Mouse (Mus musculus) embryonic facial prominence, embryonic 14.5 days (tissue): Measurements from ENCODE around the gene Wbp2. TPM values are rescaled to one million over a fixed set of nuclear protein-coding genes. Genes with fewer than 3 reads are reported as not detected.
"Not testable (repeated sequence)": the region's sequence is repeated elsewhere in the genome, so short reads cannot be mapped to it uniquely, and the experiment has no call there.

Source experiments
- ATAC-seq: fragments of 200-750 bp; cut with Nextera tagmentation; 2 replicates; pipeline ENCODE4 v1.8.0; 2017; ENCODE audit warnings: low read depth, moderate number of reproducible peaks, moderate TSS enrichment
- DNase-seq: peaks from one replicate; pipeline ENCODE4 v3.0.0-alpha.2; 2015; ENCODE audit warnings: low spot score
- H3K27ac ChIP-seq: fragments of 300-500 bp; sonication (generic); replicated peaks from 2 replicates; pipeline ENCODE4 v1.5.1; 2014; ENCODE audit warnings: low read depth, mild to moderate bottlenecking, low read length, moderate library complexity
- H3K27me3 ChIP-seq: fragments of 300-500 bp; sonication (generic); replicated peaks from 2 replicates; pipeline ENCODE4 v1.6.1; 2014; ENCODE audit warnings: low read length; ENCODE audit not compliant: control insufficient read depth, insufficient read depth
- H3K36me3 ChIP-seq: fragments of 300-500 bp; sonication (generic); 2 replicates; pipeline ENCODE4 v1.6.1; 2014; ENCODE audit warnings: low read length, mixed read lengths; ENCODE audit not compliant: control insufficient read depth, insufficient read depth
- H3K4me1 ChIP-seq: fragments of 300-500 bp; sonication (generic); 2 replicates; pipeline ENCODE4 v1.6.1; 2014; ENCODE audit warnings: antibody characterized with exemption, low read length; ENCODE audit not compliant: control insufficient read depth, insufficient read depth
- H3K4me2 ChIP-seq: fragments of 300-500 bp; sonication (generic); 2 replicates; pipeline ENCODE4 v1.6.1; 2014; ENCODE audit warnings: low read depth, mild to moderate bottlenecking, low read length, moderate library complexity, mixed read lengths
- H3K4me3 ChIP-seq: fragments of 300-500 bp; sonication (generic); 2 replicates; pipeline ENCODE4 v1.5.1; 2014; ENCODE audit warnings: low read depth, mild to moderate bottlenecking, low read length
- H3K9ac ChIP-seq: fragments of 300-500 bp; sonication (generic); 2 replicates; pipeline ENCODE4 v1.6.1; 2014; ENCODE audit warnings: low read depth, mild to moderate bottlenecking, low read length, moderate library complexity, mixed read lengths
- H3K9me3 ChIP-seq: fragments of 300-500 bp; sonication (generic); 2 replicates; pipeline ENCODE4 v1.6.1; 2016; ENCODE audit warnings: low read length; ENCODE audit not compliant: control insufficient read depth
- WGBS: fragments of 180-500 bp; shearing (Covaris S2); extraction: QIAGEN DNeasy Blood & Tissue Kit; methylation state at CpG from one replicate; pipeline ENCODE4 v1.1.7; 2014; 5-methylcytosine and 5-hydroxymethylcytosine counted together
- polyA plus RNA-seq: library from polyadenylated mRNA; unstranded; fragments of >200 nt; fragmentation: Nextera tagmentation; extraction: Ambion mirVana; gene quantifications from 2 replicates; pipeline ENCODE4 v1.2.1, GENCODE M21; 2014

Wbp2 gene
- polyA plus RNA-seq, 1 experiment from 2014 or later = 74.9 TPM

DNA sequence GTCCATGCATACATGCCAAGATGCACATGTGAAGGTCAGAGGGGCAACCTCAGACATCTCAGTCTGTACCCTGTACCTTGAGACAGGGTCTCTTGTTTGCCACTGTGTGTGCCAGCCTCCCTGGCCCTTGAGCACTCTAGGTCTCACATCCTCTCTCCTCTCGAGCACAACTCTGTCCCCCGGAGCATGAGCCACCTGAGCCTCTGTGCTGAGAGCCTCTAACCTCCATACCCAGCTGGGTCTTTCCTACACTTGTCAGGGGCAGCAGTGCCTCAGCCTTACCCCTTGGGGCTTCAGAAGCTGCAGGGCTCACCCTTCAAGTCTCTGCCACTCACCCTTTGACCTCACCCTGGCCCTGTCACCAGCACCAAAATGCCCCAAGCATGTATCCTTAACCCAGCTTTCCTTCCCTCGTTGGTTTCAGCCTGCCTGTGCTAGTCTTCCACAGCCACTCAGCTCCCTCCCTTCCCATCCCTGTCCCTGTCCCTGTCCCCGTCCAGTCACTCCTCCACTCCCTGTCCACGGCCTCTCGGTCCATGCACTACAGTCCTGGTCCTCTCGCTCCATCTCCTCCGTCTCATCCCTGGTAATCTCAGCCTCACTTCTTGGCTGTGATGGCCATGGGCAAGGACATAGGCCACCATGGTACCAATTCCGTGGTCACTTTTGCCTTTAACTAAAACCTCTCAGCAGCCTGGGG lies 42.4 kb upstream of the Wbp2 start:
- WGBS = 76% methylated on average over 9 of the region's 9 CpGs
- H3K27ac ChIP-seq = no peak overlapping the region
- no peak overlapping the region for H3K9ac ChIP-seq
- no peak overlapping the region for H3K4me3 ChIP-seq
- peaks cover 32% of the 10 kb centered on the region for H3K36me3 ChIP-seq
- H3K4me2 ChIP-seq = no peak overlapping the region
- DNase-seq (no peak), ATAC-seq (no peak)
- H3K4me1 ChIP-seq = peaks cover 13% of the 10 kb centered on the region
- no peaks in the 10 kb centered on the region for H3K9me3 ChIP-seq
- no peaks in the 10 kb centered on the region for H3K27me3 ChIP-seq

DNA sequence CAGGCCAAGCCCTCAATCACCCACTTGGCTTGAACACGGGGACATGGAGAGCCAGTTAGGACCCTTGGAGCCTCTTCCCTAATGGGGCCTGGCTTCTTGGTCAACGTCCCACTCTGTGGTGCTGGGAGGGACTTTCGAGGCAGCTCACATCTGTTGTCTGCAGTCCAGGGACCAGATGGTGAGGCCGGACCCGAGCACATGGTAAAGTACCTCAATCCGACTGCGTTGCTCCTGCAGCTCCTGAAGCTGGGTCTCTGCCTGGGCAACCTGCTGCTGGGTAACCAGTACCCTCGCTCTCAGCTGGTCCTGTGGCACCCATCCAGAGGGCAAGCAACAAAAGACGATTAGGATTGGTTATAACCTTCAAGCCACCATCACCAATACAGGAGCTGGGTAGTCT lies 41.2 kb upstream of the Wbp2 start:
- H3K4me3 ChIP-seq = no peak overlapping the region
- no peaks in the 10 kb centered on the region for H3K9me3 ChIP-seq
- no peak overlapping the region for H3K27ac ChIP-seq
- WGBS = 65% methylated on average over 9 of the region's 9 CpGs
- H3K4me2 ChIP-seq = peak overlapping the region; percentile 39; the same call in 1 of the 2 replicates
- no peaks in the 10 kb centered on the region for H3K27me3 ChIP-seq
- ATAC-seq (no peak), DNase-seq (no peak)
- H3K4me1 ChIP-seq = peaks cover 13% of the 10 kb centered on the region
- H3K36me3 ChIP-seq = peaks cover 21% of the 10 kb centered on the region
- H3K9ac ChIP-seq = 0 out of 2 replicates have a peak overlapping the region, but pooled peaks have one; percentile 46

DNA sequence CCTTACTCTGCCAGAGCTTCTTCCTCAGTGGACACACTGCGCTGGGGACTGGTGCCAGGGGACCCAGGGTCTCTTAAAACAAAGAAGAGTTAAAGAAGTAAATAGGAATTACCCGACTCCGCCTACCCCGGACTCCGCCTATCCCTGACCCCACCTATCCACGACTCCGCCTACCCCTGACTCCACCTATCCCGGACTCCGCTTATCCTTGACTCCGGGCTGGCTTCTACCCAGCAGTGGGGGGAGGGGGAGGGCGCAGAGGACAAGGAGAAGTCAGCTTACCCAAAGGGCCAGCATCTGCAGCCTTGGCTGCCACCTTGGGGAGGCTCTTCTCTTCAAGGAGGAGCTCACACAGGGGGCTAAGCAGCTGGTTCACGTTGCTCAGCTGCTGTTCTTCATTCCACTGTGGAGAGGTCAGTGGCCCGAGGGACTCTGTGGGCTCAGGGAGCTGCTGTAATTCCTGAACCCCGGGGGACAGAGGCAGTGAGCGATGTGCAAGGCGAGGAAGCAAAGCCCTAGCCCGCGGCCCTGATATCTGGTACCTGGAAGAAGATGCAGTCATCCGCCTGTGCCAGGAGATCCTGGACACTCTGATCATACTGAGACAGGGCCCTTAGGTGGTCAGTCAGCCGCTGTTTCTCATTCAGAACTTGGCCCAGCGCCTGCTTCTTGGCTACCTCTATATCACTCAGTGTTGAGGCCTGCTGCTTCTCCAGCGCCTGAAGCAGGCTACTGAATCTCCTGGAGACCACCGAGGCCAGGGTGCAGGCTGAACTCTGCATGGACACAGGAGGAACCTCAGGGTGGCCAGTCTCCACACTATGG lies 40.6 kb upstream of the Wbp2 start, which contains the start of gene Trim47:
Gene Trim47 (minus strand): TSS at position 55 of the 825 bp plus-strand sequence.
- peak; percentile 20; the same call in 1 of the 2 replicates for ATAC-seq
- peaks cover 15% of the 10 kb centered on the region for H3K36me3 ChIP-seq

DNA sequence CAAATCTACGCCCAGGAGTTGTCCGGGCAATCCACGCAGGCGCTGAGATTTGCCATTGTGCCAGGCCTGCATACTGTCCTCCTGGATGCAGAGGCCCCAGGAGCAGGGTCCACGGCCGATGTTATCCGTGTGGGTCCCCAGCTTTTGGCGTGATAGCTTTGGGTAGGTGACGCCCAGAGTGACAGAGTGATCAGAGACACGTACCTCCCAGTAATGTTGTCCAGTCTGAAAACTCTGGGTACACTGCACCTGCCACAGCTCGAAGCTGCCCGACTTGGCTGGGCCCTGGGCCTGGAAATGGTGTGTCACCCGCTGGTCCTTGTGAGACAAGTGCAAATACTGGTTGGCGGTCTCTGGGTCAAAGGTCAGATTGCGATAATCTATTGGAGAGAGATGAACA lies 39.5 kb upstream of the Wbp2 start:
- H3K36me3 ChIP-seq = peaks cover 11% of the 10 kb centered on the region
- no peaks in the 10 kb centered on the region for H3K27me3 ChIP-seq
- ATAC-seq (no peak), DNase-seq (no peak)
- no peak overlapping the region for H3K27ac ChIP-seq
- no peak overlapping the region for H3K4me2 ChIP-seq
- H3K4me1 ChIP-seq = peaks cover 13% of the 10 kb centered on the region
- H3K9me3 ChIP-seq = no peaks in the 10 kb centered on the region
- 90% methylated on average over 14 of the region's 15 CpGs for WGBS
- H3K9ac ChIP-seq = no peak overlapping the region
- H3K4me3 ChIP-seq = no peak overlapping the region

More for the DNA sequence above, 40.6 kb upstream of the Wbp2 start, which contains the start of gene Trim47:
- H3K4me3 ChIP-seq = peak within 1 kb of the TSS; percentile 24
- H3K4me2 ChIP-seq = peak within 1 kb of the TSS; percentile 39
- H3K4me1 ChIP-seq = peaks cover 13% of the 10 kb centered on the region
- H3K27ac ChIP-seq = no peak within 1 kb of the TSS
- DNase-seq = peak; percentile 79
- WGBS = 23% methylated on average over 23 of the region's 23 CpGs
- no peaks in the 10 kb centered on the region for H3K9me3 ChIP-seq
- H3K9ac ChIP-seq = peak within 1 kb of the TSS; percentile 46; the same call in 1 of the 2 replicates
- H3K27me3 ChIP-seq = no peaks in the 10 kb centered on the region

DNA sequence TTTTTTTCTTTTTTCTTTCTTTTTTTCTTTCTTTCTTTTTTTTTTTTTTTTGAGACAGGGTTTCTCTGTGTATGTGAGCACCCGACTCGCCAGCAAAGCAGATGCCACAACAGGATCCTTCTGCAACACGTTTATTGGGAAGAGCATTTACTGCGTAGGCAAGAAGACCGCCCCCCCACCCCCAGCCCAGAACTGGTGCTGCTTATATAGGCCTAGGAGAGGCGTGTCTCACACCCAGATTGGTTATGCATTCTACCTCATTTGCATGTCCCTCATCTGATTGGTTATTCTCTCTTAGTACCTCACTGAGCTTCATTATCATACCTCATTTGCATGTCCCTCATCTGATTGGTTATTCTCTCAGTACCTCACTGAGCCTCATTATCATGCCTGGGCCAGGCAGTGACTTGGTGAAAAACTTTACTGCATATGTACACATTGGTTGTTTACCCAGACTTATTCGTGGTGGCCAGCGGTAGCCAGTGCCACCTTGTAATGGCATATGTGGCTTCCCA lies 35.0 kb upstream of the Wbp2 start:
- H3K9ac ChIP-seq, ATAC-seq, H3K4me3 ChIP-seq, H3K4me2 ChIP-seq, H3K27me3 ChIP-seq, DNase-seq, H3K27ac ChIP-seq, H3K9me3 ChIP-seq, H3K4me1 ChIP-seq: not testable (repeated sequence)
- H3K36me3 ChIP-seq = peaks cover 11% of the 10 kb centered on the region
- WGBS = 88% methylated on average over 8 of the region's 8 CpGs

DNA sequence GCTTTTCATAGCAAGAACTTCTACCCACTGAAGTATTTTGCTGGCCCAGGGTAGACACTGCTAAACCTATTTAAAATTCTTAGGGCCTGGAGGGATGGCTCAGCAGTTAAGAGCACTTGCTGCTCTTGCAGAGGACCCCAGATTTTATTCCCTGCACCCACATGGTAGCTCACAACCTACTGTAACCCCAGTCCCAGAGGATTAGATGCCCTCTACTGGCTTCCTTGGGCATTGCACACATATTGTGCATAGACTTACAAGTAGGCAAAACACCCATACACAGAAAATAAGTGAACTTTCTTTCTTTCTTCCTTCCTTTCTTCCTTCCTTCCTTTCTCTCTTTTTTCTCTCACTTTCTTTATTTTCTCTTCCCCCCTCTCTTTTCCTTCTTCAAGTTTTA lies 31.0 kb upstream of the Wbp2 start:
- H3K9ac ChIP-seq = no peak overlapping the region
- H3K4me2 ChIP-seq = no peak overlapping the region
- peak overlapping the region; percentile 76 for H3K27ac ChIP-seq
- H3K4me1 ChIP-seq = no peaks in the 10 kb centered on the region
- DNase-seq = no peak
- ATAC-seq = no peak
- H3K27me3 ChIP-seq = no peaks in the 10 kb centered on the region
- no peak overlapping the region for H3K4me3 ChIP-seq
- no peaks in the 10 kb centered on the region for H3K36me3 ChIP-seq
- 0 out of 2 replicates have a peak, but pooled peaks cover 2% of the 10 kb centered on the region for H3K9me3 ChIP-seq

DNA sequence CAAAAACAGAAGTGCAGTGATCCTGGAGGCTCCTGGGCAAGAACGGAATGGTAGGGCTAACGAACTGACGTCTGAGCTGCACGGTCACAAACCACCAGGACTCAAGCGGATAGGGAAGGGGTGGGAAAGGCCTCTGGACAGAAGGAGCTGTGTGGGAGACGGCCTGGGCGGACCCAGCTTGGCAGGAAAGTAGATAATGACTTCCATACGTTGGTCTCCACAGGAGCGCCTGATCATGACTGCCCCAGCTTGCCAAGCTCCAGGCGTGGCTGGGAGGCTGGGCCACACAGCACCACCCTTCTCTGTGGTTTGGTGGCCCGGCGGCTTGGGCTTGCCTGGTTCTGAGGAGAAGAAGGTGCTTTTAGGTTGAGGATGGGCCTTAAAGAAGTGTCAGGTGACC lies 30.4 kb upstream of the Wbp2 start:
- 0 out of 2 replicates have a peak, but pooled peaks cover 2% of the 10 kb centered on the region for H3K9me3 ChIP-seq
- DNase-seq (peak; percentile 68), ATAC-seq (peak; percentile 86)
- H3K36me3 ChIP-seq = no peaks in the 10 kb centered on the region
- H3K4me3 ChIP-seq = no peak overlapping the region
- H3K27ac ChIP-seq = peak overlapping the region; percentile 76
- WGBS = 29% methylated on average over 12 of the region's 12 CpGs
- no peak overlapping the region for H3K9ac ChIP-seq
- H3K4me1 ChIP-seq = no peaks in the 10 kb centered on the region
- H3K4me2 ChIP-seq = no peak overlapping the region
- H3K27me3 ChIP-seq = no peaks in the 10 kb centered on the region

DNA sequence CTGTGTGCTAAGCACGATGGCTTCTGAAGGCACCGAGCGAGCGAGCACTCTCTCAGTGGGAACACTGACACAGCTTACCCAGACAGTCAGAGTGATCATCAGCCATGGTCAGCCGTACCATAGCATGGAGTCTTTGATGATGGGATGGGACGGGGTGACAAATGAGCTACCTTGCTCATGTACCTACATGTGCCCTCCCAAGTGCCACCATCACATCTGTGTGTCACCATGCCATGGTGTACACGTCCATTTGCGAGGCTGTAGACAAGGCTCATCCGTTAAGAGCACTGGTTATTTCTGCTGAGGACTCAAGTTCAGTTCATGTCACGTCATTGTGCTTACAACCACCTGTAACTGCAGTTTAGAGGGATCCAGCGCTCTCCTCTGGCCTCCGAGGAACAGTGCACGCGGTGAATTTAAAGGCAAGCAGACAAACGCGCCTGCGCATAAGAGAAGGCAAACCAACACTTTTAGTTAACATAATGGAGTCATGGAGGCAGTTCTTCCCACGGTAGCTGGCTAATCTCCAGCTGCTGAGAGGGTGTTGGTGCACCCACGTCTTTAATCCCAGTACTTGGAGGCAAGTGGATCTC lies 24.9 kb upstream of the Wbp2 start:
- no peak overlapping the region for H3K4me3 ChIP-seq
- no peak overlapping the region for H3K9ac ChIP-seq
- H3K27ac ChIP-seq = no peak overlapping the region
- DNase-seq (no peak), ATAC-seq (no peak)
- H3K36me3 ChIP-seq = no peaks in the 10 kb centered on the region
- peaks cover 46% of the 10 kb centered on the region for H3K27me3 ChIP-seq
- WGBS = 82% methylated on average over 19 of the region's 19 CpGs
- H3K9me3 ChIP-seq = no peaks in the 10 kb centered on the region
- H3K4me1 ChIP-seq = peaks cover 32% of the 10 kb centered on the region
- H3K4me2 ChIP-seq = no peak overlapping the region
